Mouse (Mus musculus) retina, postnatal 1 day (tissue): Measurements from ENCODE around the gene Bdp1.
"Not testable (repeated sequence)": the region's sequence is repeated elsewhere in the genome, so short reads cannot be mapped to it uniquely, and the experiment has no call there.

Source experiments
- DNase-seq: peaks from one replicate; pipeline ENCODE4 v3.0.0-alpha.2; 2012

Gene Bdp1

DNA sequence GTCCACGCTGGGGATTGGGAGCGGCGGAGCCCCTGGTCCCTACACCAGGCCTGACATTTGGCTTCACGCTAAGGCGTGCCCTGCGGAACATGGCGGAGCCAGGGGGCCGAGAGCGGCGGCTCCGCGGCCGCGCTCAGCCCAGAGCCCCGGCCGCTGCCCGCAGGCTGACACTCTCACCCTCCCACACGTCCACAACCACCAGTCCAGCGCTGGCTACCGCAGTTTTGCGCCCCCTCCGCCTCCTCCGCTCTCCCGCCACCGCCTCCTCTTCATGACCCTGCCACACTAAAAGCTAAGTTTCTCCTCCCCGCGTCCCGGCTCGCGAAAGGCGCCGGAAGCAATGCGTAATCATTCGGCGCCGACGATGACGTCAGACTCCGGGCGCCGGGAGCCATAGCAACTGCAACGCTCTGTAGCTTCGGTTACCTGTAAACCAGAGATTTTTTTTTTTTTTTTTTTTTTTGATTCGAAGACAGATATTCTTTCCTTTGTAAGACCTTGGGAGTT, at the start of gene Bdp1:
TSS of gene Bdp1 (minus strand) at position 323 of the 507 bp plus-strand sequence.
- DNase-seq: peak; percentile 94

DNA sequence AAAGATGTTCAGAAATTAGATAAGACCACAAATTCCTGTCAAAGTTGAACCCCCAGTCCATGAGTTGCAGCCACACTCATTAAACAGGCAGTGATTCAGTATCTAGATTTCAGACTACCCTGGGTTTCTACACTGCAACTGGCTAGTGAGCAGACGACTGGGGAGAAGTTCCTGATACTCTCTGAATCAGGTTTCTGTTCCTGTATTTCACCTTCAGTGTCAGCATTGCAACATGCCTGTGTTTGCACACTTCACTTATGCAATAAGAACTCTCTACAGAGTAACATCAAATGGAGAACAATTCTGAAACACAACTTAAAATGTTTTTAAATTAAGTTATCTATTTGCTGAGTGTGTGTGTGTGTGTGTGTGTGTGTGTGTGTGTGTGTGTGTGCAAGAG, 48.8 kb upstream of the Bdp1 start:
- DNase-seq: no peak

DNA sequence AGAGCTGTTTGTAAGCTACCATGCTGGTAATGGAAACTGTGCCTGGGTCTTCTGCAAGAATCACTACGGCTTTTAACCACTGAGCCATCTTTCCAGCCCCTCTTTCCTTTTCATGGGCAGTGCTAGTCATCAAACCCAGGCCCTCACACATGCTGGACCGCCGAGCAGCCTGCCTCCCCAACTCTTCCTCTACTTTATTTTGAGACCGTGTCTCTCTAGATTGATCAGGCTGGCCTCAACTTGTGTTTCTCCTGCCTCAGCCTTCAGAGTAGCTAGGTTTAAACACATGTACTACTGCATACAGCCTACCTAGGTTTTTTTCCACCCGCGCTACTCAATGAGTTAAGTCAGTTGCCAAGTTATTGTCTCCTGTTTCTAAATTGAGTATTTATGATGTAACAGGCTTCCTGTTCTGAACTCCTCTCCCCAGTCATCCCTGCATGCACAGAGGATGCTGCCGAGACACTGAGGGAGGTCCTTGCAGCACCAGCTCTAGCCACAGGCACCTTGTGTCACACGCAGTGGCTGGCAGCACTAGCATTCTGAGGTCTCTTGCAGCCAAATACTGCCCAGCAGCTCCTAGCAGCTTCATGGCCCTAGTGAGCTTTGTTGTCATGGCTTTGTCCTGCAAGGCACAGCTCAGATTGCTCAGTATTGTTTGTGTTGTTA, 37.9 kb upstream of the Bdp1 start:
- no peak for DNase-seq

DNA sequence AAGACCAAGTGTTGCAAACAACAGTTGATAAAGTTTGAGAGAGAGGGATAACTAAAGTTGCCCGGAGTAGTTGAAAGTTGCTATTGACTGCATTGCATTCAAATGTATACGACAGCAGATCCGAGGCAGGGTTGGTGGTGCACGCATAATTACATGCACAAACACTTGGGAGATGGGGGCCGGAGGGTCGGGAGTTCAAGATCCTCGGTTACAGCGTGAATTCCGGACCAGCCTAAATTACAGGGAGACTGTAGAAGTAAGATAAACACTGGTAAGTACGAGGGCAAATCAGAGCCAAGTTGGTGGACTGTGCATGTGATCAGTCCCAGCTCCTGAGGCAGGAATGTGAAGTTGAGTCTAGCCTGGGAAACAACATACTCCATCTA, 21.4 kb upstream of the Bdp1 start:
- DNase-seq: no peak

DNA sequence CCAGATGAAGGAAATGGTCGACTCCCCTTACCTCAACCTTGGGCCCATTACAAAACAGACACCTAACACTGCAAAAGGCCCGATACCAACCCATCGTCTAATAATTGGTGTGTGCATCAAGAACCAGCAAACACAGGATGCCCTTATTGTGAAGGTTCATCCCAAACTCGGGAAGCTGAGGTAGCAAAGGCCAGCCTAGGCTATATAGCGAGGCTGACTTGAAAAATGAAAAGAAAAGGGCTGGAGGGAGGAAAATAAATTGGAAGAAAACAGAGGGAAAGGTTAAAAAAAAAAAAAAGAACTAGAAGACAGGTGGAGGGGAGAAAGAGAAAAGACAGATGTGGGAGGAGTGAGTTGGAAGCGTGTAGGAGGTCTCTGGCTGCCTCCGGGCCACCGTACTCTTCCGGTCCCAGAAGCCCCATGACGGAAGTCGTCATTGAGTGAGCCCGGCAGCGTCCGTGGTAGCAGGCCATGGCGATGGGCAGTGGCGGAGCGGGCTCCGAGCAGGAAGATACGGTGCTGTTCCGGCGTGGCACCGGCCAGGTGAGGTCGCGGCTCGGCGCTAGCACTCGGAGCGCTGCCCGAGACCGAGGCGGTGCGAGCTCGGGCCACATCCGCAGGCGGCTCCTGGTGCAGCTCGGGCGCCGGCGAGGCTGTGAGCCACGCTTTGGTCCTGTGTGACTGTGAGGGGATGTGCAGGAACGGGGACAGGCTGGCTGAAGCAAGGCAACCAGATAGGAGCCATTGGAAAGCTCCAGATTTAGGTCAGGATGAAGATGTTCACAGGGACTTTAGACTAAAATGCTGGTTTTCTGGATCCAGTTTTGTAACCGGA, 20.8 kb upstream of the Bdp1 start, which contains the start of gene Smn1:
TSS of gene Smn1 (plus strand) at position 430 of the 835 bp plus-strand sequence.
- peak; percentile 97 for DNase-seq

DNA sequence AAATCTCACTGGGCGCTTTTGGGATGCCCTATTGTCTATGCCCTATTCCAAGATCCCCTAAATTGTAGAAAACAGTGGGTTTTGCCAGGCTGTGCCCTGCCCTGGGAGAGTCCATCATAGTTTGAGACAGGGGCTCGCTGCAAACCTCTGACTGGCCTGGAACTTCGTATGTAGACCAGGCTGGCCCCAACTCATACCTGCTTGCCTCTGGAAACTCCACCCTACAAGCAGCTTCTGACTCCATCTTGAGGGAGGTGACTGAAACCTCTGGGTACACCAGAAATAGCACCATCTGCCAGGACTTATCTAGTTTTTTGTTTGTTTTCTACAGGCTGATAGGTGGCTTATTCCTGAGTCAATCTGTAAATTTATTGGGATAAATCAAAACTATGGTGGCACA, 20.1 kb upstream of the Bdp1 start:
- no peak for DNase-seq

DNA sequence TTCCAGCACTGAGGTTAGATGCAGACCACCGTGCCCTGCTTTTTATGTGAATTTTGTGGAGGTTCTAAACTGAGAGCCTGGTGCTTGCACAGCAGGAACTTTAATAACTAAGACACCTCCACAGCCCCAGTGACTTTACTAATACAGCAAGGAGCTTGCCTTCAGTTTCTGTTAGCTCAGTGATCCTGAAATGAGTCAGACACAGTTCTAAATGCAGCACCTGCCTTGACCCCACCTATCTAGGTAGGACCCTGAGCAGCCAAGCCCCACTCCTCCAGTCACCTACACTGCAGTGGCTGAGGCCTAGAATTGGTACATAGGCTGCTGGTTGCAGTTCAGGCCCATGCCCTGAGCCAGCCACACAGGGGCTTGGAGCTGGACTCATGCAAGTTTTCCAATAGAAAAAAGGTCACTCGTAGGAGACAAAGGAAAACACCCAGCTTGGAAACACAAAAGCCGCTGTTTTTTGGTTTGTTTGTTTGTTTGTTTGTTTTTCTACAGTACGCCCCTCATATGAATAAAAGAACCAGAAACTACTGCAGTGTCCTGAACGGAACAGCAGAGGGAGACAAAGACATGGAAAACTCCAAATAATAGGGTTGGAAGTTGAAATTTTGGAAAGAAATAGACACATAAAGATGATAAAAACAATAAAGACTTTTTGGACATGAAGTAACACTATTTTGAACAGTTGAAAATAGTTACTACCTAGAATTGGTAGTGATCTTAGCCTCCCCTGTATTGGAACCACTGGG, 8.5 kb upstream of the Bdp1 start:
- peak; percentile 37 for DNase-seq

DNA sequence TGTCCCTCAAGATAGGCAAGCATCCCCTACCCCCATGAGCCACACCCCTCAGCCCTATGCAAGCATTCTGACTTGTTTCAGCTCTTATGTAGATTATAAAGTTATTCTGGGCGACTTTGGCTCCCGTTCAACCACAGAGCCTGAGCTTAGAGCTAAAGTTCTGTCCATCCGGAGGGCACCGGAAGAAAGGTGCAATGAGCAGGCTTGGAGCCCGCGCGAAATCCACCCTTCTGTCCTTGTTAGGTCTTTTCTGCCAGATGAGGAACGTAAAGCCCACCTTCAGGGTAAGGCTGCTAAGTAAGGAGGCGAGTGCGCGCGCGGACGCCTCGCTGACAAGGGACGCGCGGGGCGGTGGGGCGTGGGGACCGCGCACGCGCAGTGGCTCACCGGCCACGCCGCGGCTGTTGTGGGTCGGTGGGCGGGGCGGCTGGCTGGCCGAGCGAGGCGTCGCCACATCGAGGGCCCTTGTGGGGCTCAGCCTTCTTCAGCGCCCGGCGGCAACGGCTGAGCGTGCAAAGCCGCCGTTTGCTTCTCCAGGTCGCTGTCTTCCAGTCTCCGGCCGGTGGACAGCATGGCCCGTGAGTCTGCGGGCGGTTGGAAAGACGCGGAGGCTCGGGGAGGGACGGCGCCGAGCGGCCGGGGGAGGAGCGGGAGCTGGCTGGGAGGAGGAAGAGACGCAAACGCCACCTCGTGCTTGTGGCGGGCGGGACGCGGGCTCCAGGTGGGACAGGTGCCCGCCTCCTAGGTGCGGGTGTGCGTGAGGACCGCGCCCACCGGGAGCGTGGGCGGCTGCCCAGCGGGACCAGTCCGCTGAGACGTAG, 4.0 kb upstream of the Bdp1 start, which contains the start of gene Serf1:
TSS of gene Serf1 (plus strand) at position 361 of the 821 bp plus-strand sequence.
- peak; percentile 92 for DNase-seq

DNA sequence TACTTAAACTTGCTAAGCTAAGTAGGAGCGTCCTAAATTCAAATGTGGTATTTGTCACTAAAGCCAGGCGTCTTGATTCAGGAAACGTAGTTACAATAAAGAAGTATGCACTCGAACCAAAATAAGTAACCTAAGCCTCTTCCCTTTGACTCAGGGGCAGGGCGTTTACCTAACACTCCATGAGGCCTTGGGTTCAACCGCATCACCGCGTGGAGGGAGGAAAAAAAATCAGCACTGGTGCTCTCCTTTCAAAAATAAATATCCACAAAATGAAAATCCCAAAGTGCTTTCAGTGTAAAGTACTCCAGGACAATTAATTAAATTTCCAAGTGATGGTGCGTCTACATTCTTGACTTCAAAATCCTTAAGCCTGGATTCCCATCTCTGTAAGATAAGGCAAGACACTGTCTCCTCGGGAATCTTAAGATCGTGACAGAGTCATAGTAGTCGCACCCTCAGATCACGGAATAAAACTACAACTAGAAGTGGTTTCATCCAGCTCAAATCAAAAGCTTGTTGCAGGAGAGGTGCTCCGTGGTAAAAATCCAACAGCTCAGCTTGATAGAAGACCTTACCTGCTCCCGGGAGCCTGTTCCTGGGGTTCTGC, 715 bp downstream of the Bdp1 start:
- DNase-seq: peak; percentile 4

DNA sequence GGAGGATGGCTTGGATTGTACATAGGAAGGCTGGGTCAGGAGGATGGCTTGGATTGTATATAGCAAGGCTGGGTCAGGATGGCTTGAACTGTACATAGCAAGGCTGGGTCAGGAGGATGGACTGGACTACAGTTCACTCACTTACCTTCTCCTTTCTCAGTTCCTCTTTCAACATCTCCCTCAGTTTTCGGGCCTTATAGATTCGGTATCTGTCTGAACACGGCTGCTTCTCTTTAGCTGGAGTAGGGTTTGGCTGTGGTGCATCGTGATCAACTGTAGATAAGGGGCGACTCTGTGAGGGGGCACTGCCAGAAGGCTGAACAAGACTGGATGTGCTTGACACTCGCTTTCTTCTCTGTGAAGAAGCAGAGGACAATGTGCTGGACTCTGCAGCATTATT, 5.1 kb downstream of the Bdp1 start:
- no peak for DNase-seq

DNA sequence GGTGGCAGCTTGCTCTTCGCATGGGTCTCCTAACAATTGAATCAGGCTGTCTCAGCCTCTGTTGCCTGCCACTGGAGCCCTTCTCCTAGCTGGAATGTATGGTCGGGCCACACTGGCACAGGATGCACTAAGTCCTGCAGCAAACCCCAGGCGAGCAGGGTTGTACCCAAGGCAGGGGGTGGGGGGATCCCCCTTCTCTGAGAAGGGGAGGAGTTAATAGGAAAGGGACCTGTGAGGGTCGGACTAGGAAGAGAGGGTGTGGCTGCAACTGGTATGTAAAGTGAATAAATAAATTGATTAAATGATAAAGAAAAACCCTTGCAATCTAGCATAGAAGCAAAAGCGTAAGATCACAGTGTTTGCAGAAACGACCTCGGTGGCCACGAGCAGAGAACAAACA, 32.4 kb downstream of the Bdp1 start:
- no peak for DNase-seq

DNA sequence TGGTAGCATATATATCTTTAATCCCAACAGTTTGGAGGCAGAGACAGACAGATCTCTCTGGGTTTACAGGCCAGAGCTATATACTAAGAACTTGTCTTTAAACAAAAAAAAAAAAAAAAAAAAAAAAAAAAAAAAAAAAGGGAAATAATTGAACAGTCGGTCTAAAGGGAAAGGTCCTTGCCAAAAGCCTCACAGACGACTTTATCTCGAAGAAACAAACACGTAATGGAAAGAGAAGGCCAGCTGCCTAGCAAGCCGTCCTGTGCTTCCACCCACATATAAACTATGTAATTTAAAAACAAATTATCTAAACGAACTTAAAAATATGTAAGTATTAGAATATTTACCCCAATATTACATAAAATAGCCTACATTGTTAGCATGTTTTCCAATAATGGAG, 36.0 kb downstream of the Bdp1 start:
- no peak for DNase-seq

DNA sequence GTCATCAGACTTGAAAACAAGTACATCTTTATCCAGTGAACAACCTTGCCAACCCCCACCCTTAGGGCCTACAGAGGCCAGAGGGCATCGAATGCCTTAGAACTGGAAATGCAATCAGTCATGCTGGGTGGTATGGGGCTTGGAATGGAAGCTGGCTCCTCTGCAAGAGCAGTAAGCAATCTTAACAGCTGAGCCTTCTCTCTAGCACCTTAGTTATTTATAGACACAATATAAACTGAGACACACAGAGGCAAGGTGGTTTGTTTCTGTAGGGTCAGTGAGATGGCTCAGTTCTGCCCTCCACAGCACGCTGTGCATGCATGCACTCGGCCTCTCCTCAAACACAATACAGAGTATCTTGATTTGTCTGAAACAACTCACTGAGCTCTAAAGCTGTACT, 39.9 kb downstream of the Bdp1 start:
- DNase-seq: no peak

DNA sequence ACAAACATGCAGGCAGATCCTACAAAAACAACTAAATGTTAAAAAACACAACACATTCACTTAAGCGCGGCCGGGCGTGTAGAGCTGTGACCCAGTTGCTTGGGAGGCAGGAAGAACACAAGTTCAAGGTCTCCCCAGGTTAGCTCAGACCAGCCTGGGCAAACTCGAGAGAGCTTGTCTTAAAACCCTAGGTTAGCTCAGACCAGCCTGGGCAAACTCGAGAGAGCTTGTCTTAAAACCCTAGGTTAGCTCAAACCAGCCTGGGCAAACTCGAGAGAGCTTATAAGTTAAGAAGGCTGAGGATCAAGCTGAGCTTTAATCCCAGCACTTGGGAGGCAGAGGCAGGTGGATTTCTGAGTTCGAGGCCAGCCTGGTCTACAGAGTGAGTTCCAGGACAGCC, 46.1 kb downstream of the Bdp1 start:
- DNase-seq: not testable (repeated sequence)

DNA sequence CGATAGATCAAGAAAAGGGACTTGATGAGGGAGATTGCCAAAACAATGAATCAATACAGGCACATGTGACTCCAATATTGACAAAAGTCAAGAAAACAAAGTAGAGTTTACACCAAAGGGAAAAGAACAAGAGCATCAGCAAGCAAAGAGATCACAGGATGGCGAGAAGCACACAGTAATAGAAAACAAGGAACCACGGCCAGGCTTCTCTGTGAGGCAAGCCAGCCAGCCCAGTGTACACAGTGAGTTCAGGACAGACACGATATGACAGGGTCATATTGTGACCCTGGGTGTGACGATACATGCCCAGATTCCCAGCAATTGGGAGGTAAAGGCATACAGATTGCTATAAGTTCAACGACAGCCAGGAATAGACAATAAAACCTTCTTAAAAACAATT, 77.9 kb downstream of the Bdp1 start:
- no peak for DNase-seq

DNA sequence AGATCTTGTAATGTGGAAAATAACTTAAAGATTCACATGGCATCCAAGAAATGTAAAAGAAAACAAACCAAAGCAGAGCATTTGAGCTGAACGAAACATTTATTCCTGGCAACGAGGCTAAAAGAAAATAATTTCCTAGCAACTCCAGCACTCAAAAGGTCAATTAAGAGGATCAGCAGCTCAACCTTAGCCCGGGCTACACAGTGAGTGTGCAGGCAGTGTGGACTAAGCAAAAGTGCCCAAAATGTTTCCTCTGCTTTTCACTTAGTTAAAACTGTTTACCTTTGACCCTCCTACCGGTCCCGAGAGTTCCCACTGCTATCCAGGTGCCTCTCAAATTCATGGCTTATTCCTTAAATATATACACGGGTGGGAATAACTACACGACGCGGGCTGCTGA, 87.0 kb downstream of the Bdp1 start:
- DNase-seq: no peak

DNA sequence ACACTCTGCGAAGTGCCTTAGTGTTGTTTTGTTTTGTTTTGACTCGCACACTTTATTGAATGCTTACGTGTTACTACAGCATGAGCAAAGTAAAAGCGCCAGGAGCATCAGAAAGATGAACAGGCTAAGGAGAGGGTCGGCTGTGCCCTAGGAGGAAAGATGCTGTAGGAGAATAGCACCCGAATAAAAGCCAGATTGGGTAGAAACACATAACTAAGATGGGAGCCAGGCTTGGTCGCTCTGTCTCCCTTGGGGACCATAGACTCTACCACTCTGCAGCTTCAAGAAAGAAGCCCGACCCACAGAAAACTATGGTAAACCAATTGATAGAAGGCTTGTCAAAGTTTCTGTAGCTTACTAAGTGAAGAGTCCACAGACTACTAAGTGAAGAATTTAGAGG, 87.9 kb downstream of the Bdp1 start:
- DNase-seq: no peak

DNA sequence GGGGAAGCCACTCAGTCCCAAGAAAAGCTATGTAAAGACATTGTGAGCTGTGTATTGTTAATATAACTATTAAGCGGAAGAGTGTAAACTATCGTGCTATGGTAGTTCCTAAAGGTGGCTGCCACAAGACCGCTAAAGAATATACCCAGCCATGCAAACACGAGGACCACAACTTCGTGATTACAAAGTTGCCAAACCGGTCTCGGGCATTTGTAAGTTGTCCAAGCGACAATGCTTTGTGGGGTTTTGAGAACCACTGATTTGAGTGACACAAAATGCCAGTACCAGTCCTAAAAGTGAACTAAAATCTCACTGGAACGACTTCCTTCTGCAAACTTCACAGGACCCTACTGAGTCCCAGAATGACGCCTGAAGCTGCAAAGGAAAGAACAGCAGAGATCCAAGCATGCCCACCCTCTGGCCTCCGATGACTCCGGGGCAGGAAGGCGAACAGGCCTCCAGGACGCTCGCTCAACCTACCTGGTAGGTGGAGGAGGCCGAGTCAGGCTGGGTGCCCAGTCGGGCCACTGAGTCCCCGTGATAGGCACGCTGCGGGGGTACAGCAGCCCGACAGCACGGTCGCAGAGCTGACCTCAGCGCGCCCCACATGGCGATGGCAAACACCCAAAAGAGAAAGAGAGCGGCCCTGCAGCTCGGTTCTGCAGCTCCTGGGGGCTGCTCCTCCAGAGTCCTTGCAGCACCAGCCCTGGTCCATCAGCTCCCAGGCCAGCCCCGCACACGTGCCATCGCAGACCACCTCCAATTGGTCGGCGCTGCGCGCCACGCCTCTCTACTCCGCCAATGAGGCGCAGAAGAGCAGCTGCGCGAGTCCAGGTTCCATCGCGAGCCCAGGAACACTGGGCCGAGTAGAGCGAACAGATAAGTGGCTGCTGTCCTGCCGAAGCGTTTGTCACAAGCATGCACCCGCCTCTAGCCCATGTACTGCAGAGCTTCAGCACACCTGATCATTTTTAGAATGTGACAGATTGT, 88.7 kb downstream of the Bdp1 start, which contains the start of gene Mccc2:
TSS of gene Mccc2 (minus strand) at position 734 of the 990 bp plus-strand sequence.
- peak; percentile 96 for DNase-seq

DNA sequence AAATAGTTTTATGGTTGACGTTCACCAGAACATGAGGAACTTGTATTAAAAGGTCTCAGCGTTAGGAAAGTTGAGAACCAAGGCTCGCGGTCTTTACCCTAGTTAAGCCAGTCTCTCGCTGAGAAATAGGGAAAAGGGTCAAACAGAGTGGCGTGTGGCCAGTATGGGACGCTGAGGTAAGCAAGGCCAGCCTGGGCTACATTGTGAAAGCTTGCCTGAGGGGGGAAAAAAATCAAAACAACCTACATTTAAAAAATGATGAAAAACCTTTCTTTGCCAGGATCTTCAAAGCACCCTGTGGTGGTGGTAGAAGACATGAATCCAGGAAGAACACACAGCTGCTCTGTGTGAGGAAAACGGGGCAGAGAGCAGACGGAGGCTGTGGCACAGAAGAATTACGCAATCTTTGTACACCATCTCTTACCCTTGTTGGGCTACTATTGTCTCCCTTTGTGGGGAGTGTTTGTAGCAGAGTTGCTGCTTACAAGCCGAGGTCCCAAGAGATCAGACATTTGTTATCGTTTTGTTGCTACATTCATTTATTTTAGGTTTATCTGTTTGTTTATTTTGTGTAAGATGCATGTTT, 97.9 kb downstream of the Bdp1 start:
- no peak for DNase-seq

DNA sequence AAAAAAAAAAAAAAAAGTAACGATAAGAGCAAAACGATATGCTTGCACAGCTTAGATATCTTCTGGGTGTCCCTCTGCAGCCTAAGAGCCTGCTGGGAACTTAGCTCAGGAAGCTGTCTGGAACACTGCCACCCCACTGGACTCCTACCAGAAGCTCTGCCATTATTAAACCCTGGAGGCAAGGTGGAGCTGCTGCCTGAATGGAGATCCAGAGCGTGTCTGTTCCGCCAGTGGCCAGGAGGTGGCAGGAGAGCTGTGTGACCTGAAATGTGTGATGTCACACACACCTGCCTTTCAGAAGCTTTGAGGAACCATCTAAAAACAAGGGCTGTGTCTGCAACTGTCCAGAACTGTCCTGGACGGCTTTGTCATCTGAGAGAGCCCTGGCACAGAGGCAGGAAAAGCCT, 102.1 kb downstream of the Bdp1 start:
- DNase-seq: peak; percentile 82
